Mouse (Mus musculus) macrophage (primary cell): ENCODE data around the gene Gm11027. TPM values are rescaled to one million over a fixed set of nuclear protein-coding genes. Genes with fewer than 3 reads are reported as not detected.

Experiments
- H3K27ac ChIP-seq: fragments of 350-480 bp; formaldehyde crosslinking; 2 replicates; pipeline ENCODE4 v1.9.0; 2021
- H3K36me3 ChIP-seq: fragments of 350-480 bp; formaldehyde crosslinking; 2 replicates; pipeline ENCODE4 v1.9.0; 2021; ENCODE audit errors: inconsistent target
- H3K4me3 ChIP-seq: fragments of 350-480 bp; formaldehyde crosslinking; 2 replicates; pipeline ENCODE4 v1.9.0; 2021; ENCODE audit errors: inconsistent target
- H3K79me2 ChIP-seq: fragments of 350-480 bp; formaldehyde crosslinking; 2 replicates; pipeline ENCODE4 v1.9.0; 2021; ENCODE audit errors: inconsistent target
- WGBS: methylation state at CpG from one replicate; pipeline ENCODE4 v1.1.7; 2026; ENCODE audit warnings: inconsistent platforms; ENCODE audit not compliant: missing documents; 5-methylcytosine and 5-hydroxymethylcytosine counted together
- polyA plus RNA-seq: library from polyadenylated mRNA; stranded (reverse); fragments of 250-400 nt; gene quantifications from 3 replicates; pipeline ENCODE4 v1.2.4, GENCODE M21; 2018; ENCODE audit warnings: inconsistent platforms

Gene Gm11027
- polyA plus RNA-seq, 1 experiment from 2014 or later = not detected

DNA sequence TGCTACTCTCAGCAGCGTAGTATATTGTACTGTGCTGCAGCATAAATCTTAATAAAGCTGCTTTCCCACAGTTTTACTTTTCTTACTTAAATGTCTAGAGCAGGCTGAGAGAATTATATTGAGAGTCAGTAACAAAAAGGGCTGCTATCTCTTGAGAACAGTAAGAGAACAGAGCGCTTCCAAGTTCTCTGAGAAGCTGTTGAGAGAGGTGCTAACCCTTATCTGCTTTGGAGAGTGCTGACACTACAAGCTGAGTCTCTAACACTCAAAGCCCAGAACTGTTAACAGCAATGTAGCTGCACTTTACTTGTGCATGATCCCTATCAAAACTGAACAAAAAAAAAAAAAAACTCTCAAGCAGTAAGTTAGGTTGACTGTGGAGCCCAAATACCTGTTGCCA is 9.9 kb upstream of the Gm11027 start:
- no peak overlapping the region for H3K27ac ChIP-seq
- 94% methylated on average over 2 of the region's 2 CpGs for WGBS
- H3K4me3 ChIP-seq = no peak overlapping the region
- no peaks in the 10 kb centered on the region for H3K36me3 ChIP-seq
- no peaks in the 10 kb centered on the region for H3K79me2 ChIP-seq

DNA sequence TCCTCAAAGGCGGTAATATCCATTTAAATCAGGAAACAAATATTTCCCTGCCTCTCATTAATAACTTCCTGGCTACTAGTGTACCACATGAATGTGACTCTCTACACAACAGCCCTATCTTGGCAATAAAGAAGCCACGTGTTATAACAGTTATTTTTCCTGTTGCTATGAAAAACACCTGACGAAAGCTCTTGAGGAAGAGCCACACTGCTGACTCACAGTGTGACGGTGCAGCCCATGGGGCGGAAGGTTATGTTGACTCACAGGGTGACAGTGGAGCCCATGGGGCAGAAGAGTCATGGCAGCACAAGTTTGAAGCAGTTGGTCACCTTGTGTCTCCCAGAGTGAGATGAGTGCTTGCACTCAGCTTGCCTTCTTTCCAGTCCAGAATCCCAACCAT is 5.7 kb upstream of the Gm11027 start:
- Histone ChIP-seq H3K36me3 (no peaks in the 10 kb centered on the region), H3K79me2 (no peaks in the 10 kb centered on the region), H3K27ac (no peak overlapping the region), H3K4me3 (no peak overlapping the region)
- WGBS = 30% methylated on average over 4 of the region's 5 CpGs

DNA sequence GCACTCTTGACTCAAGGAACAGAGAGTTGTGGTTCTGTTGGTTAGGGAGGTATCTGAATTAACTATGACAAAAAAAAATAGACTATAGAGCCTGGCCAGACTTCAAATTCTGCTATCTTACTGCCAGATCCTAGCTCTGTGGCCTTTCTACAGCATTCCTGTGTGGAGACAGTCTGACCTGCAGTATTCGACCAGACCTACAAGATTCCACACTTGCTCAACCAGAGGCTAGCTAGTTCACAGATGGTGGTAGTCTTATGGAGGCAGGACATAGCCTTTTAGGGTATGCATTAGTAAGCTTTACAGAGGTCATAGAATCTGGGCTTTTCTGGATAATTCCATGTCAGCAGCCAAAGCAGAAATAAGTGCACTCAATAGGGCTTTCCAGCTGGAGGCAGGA is 4.6 kb upstream of the Gm11027 start:
- no peaks in the 10 kb centered on the region for H3K79me2 ChIP-seq
- 95% methylated on average over 1 of the region's 1 CpGs for WGBS
- no peak overlapping the region for H3K4me3 ChIP-seq
- H3K36me3 ChIP-seq = no peaks in the 10 kb centered on the region
- H3K27ac ChIP-seq = no peak overlapping the region

DNA sequence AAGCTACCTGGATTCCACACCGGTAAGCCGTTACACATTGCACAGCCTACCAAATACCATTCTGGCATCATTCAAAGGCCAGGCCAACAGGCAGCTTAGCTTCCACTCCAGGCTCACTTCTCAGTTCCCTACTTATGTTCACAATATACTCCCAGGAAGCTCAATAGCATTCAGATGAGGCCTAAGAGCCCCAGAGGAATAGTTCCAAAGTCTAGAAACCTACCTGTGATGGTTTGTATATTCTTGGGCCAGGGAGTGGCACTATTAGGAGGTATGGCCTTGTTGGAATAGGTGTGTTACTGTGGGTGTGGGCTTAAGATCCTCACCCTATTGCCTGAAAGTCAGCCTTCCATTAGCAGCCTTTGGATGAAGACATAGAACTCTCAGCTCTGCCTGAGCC is 4.1 kb upstream of the Gm11027 start:
- WGBS = 97% methylated on average over 2 of the region's 2 CpGs
- Histone ChIP-seq H3K4me3 (no peak overlapping the region), H3K79me2 (no peaks in the 10 kb centered on the region), H3K36me3 (no peaks in the 10 kb centered on the region), H3K27ac (no peak overlapping the region)

DNA sequence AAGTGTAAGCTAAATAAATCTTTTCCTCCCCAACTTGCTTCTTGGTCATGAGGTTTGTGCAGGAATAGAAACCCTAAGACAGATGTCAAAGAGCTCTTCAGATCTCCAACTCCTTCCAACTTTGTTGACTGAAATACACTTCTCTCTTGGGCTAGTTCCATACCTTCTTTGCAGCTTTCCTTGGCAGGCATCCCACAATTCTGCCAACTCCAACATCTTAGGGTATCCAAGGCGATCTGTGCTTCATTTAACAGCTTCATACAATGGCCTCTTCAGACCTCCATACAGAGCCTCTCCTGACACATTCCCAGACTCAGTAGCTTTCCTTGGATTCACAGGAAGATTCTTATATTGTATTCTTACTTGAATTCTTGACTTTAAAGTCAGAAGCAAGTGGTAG is 1.5 kb upstream of the Gm11027 start:
- WGBS = 100% methylated on average over 1 of the region's 1 CpGs
- no peaks in the 10 kb centered on the region for H3K36me3 ChIP-seq
- no peak overlapping the region for H3K27ac ChIP-seq
- no peaks in the 10 kb centered on the region for H3K79me2 ChIP-seq
- H3K4me3 ChIP-seq = no peak overlapping the region

DNA sequence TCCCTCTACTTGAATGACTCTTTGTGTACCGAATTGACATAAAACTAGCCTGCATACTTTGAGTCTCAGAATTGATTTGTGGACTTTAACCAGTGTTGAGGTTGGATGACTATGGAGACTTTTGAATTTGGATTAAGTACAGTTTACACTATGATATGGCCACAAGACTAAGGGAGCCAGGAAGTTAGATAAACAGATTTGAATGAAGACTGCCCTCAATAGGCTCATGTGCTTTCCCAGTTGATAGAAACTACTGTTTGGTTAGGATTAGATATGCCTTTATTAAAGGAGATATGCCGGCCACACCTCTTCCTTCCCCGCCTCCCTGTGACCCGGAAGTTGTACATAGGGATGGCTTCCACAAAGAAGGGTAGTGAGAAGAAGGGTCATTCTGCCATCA is 445 bp downstream of the Gm11027 start:
- H3K79me2 ChIP-seq = no peaks in the 10 kb centered on the region
- 87% methylated on average over 4 of the region's 4 CpGs for WGBS
- no peaks in the 10 kb centered on the region for H3K36me3 ChIP-seq
- H3K4me3 ChIP-seq = no peak overlapping the region
- H3K27ac ChIP-seq = no peak overlapping the region

DNA sequence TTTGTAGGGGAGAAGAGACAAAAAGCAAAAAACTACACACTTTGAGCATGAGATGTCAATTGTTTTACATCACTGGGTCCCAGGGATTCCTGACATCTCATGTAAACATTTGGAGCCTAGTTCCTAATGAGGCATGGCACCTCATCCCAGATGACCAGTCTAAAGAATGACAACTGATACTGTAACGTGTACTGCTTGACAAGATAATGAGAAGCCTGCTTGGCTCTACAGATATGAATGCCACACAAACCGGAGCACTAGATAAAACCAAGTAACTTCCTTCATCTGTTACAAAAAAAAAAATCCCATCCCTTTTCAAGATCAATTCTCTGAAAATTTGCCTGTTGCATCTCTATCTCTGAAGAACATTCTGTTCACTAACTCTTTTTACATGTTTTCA is 1.8 kb downstream of the Gm11027 start:
- Histone ChIP-seq H3K27ac (no peak overlapping the region), H3K36me3 (no peaks in the 10 kb centered on the region), H3K4me3 (no peak overlapping the region), H3K79me2 (peaks cover 5% of the 10 kb centered on the region)
- 94% methylated on average over 2 of the region's 2 CpGs for WGBS

DNA sequence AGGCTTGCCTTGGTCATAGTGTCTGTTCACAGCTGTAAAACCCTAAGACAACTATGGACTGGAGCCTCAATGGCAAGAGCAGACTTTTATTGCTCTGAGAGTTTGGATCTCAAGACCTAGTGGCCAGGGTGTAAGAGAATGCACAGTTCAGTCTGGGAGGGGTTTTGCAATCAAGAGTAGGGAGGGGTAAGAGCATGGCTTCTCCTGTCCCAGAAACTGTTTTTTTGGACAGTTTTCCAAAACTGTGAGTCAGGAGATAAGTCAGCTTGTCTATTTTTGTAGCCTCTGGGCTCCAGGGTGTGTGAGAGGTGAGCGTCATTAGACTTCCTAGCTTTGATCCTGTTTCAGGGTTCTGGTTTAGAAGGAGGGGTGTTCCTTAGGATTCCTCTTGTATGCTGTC is 3.4 kb downstream of the Gm11027 start:
- 93% methylated on average over 1 of the region's 1 CpGs for WGBS
- H3K36me3 ChIP-seq = no peaks in the 10 kb centered on the region
- H3K27ac ChIP-seq = no peak overlapping the region
- H3K79me2 ChIP-seq = peaks cover 21% of the 10 kb centered on the region
- no peak overlapping the region for H3K4me3 ChIP-seq

DNA sequence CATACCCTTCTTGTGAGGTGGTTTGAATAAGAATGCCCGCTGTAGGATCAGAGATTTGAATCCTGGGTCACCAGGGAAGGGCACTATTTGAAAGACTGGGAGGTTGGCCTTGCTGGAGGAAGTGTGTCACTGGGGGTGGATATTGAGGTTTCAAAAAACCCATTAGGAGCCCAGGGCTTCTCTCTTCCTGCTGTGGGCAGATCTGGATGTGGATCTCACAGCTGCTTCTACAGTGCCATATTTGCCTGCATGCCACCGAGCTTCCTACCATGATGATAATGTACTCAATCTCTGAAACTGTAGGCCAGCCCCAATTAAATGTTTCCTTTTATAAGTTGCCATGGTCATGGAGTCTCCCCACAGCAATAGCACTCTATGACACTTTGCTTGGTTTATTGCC is 4.0 kb downstream of the Gm11027 start:
- WGBS = 90% methylated on average over 2 of the region's 2 CpGs
- Histone ChIP-seq H3K79me2 (peaks cover 27% of the 10 kb centered on the region), H3K27ac (no peak overlapping the region), H3K36me3 (no peaks in the 10 kb centered on the region), H3K4me3 (no peak overlapping the region)

DNA sequence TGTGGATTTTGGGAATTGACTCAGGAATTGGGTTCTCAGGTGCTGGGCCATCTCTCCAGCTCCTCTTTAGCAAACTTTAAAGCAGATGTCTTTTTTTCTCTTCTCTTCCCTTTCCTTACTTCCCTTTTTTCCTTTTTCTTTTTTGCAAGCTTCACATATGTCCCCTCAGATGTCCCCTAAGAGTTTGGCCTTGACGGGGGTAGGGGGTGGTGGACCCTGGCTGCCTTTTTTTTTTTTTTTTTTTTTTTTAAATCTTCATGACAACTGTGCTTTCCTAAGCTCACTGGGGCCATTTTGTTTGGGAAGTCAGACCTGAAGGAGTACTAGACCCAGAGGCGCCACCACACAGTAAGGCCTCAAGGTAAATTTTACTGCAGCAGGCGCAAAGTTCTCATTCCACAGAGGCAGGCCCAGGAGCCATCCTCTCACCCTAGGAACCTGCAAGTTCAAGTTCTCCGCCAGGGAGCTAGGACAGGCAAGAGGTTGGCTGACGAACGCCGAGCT is 5.0 kb downstream of the Gm11027 start:
- Histone ChIP-seq H3K27ac (peak overlapping the region; percentile 94), H3K79me2 (peaks cover 37% of the 10 kb centered on the region), H3K4me3 (peak overlapping the region; percentile 67), H3K36me3 (no peaks in the 10 kb centered on the region)
- WGBS = 2% methylated on average over 7 of the region's 7 CpGs

DNA sequence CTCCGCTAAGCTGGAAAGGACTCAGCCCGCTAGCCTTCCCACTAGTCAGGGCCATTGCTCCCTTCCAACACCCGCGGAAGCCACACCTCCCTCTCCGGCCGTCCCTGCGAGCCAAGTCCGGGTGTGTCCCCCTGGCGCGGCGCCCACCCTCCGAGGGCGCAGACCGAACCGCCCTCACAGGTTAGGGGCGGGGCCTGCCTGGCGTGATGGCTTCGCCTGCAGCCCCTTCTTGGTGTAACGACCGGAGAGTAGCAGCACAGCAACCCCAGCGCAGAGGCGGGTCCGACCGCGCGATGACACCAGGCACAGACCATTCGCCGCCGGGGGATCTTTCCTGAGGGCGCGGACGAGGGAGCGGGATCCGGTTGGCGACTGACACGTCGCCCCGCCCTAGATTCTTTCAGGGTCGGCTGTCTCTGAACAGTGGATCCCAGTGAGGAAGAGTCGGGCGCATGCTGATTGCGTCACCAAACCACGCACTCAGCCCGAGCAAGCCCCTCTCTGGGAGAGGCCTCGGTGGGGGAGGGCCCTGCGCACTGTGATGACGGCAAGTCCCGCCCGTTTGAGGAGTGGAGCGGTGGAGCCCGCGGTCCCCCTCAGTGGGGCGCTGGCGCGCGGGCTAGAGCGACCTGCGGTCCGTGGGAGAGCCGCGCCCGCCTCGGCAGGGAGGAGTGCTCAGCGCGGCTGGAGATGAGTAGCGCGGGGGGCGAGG is 5.6 kb downstream of the Gm11027 start, which contains the start of gene Esyt2:
Esyt2 (plus strand) TSS at position 544 of the 712 bp plus-strand sequence.
- Histone ChIP-seq H3K27ac (peak within 1 kb of the TSS; percentile 94), H3K4me3 (peak within 1 kb of the TSS; percentile 97), H3K36me3 (no peaks in the 10 kb centered on the region), H3K79me2 (peaks cover 44% of the 10 kb centered on the region)
- WGBS = 0% methylated on average over 67 of the region's 68 CpGs

DNA sequence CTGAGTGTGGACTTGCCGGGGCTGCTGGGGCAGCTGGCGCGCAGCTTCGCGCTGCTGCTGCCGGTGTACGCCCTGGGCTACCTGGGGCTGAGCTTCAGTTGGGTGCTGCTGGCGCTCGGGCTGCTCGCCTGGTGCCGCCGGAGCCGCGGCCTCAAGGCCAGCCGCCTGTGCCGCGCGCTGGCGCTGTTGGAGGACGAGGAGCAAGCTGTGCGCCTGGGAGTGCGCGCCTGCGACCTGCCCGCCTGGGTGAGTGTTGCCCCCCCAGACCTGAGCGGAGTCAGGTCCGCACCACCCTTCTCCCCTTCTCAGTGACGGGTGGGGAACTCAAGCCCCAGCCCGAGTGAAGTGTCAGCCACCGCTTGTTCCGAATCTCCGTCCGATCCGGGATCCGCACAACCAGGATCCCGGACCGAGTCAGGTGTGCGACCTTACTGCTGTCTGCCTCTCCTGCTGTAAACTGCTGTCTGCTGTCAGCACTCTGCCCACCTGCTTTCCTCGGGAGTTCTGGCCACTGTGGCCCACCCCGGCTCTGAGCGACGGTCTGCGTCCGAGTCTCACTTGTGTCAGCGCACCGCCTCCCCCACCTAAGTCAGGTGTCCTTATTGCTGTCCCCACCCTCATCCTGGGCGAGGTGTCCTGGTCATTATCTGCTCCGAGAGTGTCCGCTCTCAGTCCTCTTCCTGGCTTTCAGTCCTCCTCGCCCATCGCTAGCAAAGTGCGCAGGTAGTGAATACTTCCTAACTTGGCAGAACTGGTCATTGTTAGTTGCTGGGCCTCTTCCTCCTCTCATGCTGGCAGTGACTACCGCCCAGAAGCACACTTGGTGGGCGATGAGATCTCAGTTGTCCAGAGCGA is 6.5 kb downstream of the Gm11027 start:
- H3K4me3 ChIP-seq = peak overlapping the region; percentile 97
- H3K79me2 ChIP-seq = peaks cover 52% of the 10 kb centered on the region
- H3K36me3 ChIP-seq = no peaks in the 10 kb centered on the region
- peak overlapping the region; percentile 33; the same call in 1 of the 2 replicates for H3K27ac ChIP-seq
- WGBS = under 1% methylated on average over 49 of the region's 55 CpGs

DNA sequence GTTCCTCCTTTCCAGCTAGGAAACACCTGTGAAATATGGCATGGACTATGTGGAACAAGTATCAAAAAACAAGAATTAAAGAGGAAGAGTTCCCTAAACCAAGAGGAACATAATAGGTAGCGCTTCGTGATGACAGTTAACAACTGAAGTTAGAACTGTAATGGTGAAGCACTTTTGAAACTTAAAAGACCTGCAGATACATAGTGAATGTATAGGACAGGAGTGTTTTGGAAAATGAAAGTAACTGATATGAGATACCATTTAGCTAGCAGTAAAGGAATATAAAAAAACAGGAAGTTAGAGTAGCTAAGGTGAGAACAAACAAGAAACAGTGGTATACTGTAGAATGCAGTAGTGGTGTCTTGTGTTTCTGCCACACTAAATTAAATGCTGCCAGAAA is 7.7 kb downstream of the Gm11027 start:
- no peak overlapping the region for H3K4me3 ChIP-seq

DNA sequence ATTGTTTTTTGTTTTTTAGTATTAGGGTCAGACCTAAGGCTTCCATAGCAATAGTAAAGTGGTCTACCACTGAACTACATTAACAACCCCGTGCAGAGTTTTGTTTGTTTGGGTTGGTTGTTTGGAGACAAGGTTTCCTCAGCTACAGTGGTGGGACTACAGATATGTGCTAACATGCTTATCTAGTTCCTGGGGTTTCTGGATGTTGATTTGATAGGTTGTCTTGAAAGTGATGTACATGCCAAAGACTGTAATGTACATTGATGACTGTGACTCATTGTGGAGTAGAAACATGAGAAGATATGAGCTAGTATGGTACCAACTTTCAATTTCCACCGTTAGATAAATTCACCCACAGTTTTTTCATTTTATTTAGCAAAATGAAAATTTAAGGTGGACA is 8.3 kb downstream of the Gm11027 start:
- no peaks in the 10 kb centered on the region for H3K36me3 ChIP-seq
- no peak overlapping the region for H3K27ac ChIP-seq
- no peak overlapping the region for H3K4me3 ChIP-seq
- WGBS = 66% methylated on average over 2 of the region's 2 CpGs
- peaks cover 71% of the 10 kb centered on the region for H3K79me2 ChIP-seq

More for the DNA sequence above, 7.7 kb downstream of the Gm11027 start:
- no peaks in the 10 kb centered on the region for H3K36me3 ChIP-seq
- WGBS = 25% methylated on average over 2 of the region's 2 CpGs
- H3K79me2 ChIP-seq = peaks cover 64% of the 10 kb centered on the region
- no peak overlapping the region for H3K27ac ChIP-seq

DNA sequence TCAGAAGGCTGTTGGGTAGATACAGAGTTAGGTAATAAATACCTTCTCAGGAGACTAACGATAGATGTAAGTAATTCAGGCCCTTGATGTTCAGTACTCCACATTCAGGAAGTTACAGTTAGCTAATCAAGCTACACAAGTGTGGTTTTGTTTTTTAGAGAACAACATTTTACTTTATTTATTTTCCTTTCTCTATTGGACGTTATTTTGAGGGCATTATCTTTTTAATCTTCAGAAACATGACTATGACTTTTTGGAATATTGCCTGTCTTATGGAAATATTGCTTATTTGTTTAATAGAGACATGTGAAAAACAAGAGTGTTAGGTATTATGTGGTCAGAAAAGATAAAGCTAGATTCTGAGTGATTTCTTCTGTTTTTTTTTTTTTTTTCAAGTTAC is 18.0 kb downstream of the Gm11027 start:
- 6% methylated on average over 2 of the region's 2 CpGs for WGBS
- H3K27ac ChIP-seq = no peak overlapping the region
- H3K36me3 ChIP-seq = no peaks in the 10 kb centered on the region
- H3K4me3 ChIP-seq = no peak overlapping the region
- peaks cover 100% of the 10 kb centered on the region for H3K79me2 ChIP-seq
